Mouse (Mus musculus) lung, postnatal 0 days (tissue): ENCODE data around the gene Lrrc20.

ENCODE experiments used
- CTCF ChIP-seq: IDR thresholded peaks from 2 replicates; pipeline ENCODE4 v1.5.1; 2016; ENCODE audit warnings: antibody characterized with exemption, mild to moderate bottlenecking
- EP300 ChIP-seq: IDR thresholded peaks from 2 replicates; pipeline ENCODE4 v1.6.1; 2016; ENCODE audit warnings: antibody characterized with exemption, mild to moderate bottlenecking, control low read depth

DNA sequence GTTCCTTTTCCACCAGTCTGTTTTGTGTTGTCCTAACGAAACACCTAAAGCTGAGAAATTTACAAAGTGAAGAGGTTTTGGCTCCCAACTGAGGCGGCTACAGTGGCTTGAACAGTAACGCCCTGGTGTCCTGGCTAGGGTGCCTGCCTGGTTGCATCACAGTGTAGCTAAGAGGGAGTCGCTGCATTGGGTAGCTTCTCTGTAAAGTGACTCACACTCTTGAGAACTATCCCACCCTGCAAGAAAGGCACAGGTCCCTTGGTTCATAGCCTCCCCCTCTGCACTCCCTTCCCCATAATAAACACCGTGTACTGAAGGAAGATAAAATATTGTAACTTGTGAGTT is 61.4 kb downstream of the Lrrc20 start:
- peak; percentile 48; the same call in 1 of the 2 replicates for TF ChIP-seq EP300
- no peak for TF ChIP-seq CTCF
